Mouse (Mus musculus) heart, adult 2 months (tissue): Measurements from ENCODE around the gene Fubp1. TPM values are rescaled to one million over a fixed set of nuclear protein-coding genes. Genes with fewer than 3 reads are reported as not detected.

Experiments
- DNase-seq, 2 experiments: peaks; one replicate each; pipeline ENCODE4 v3.0.0; 2021
- H3K27ac ChIP-seq: fragments of 200-600 bp; 2 replicates; pipeline ENCODE4 v1.8.1; 2022
- H3K27me3 ChIP-seq: fragments of 200-500 bp; 2 replicates; pipeline ENCODE4 v1.6.1; 2012; ENCODE audit warnings: mild to moderate bottlenecking, low read length, inconsistent platforms, mixed read lengths; ENCODE audit not compliant: control insufficient read depth, insufficient read depth
- H3K36me3 ChIP-seq: fragments of 200-500 bp; 2 replicates; pipeline ENCODE4 v1.6.1; 2012; ENCODE audit warnings: low read length, inconsistent platforms; ENCODE audit not compliant: control insufficient read depth, insufficient read depth
- H3K4me1 ChIP-seq: fragments of 200-500 bp; 2 replicates; pipeline ENCODE4 v1.6.1; 2011; ENCODE audit warnings: low read length; ENCODE audit not compliant: control insufficient read depth, insufficient read depth
- H3K4me3 ChIP-seq: fragments of 200-600 bp; 2 replicates; pipeline ENCODE4 v1.8.1; 2022
- H3K79me2 ChIP-seq: fragments of 200-500 bp; replicated peaks from 2 replicates; pipeline ENCODE4 v1.6.1; 2012; ENCODE audit warnings: mild to moderate bottlenecking, inconsistent platforms, low read length, moderate library complexity, mixed read lengths; ENCODE audit not compliant: control insufficient read depth, insufficient read depth
- H3K9ac ChIP-seq: fragments of 200-500 bp; 2 replicates; pipeline ENCODE4 v1.6.1; 2012; ENCODE audit warnings: low read depth, mild to moderate bottlenecking, control low read depth, inconsistent platforms, low read length, mixed read lengths
- CTCF ChIP-seq: fragments of 200-600 bp; IDR thresholded peaks from 2 replicates; pipeline ENCODE4 v1.8.1; 2022; ENCODE audit warnings: antibody characterized with exemption, mild to moderate bottlenecking, moderate library complexity
- EP300 ChIP-seq: fragments of 200-500 bp; IDR thresholded peaks from 2 replicates; pipeline ENCODE4 v1.6.1; 2011; ENCODE audit warnings: low read depth, low read length, control low read depth; ENCODE audit not compliant: insufficient read depth
- POLR2A ChIP-seq: fragments of 200-500 bp; IDR thresholded peaks from 2 replicates; pipeline ENCODE4 v1.6.1; 2011; ENCODE audit warnings: mild to moderate bottlenecking, low read depth, low read length, control low read depth; ENCODE audit not compliant: insufficient read depth
- WGBS: fragments of 180-500 bp; shearing (Covaris S2); methylation state at CpG from one replicate; pipeline ENCODE4 v1.1.7; 2018; 5-methylcytosine and 5-hydroxymethylcytosine counted together
- intact Hi-C: fragments of 180-260 bp; cut with DNase I; formaldehyde crosslinking; loops from one replicate; pipeline ENCODE4 v1.15.1; 2025
- polyA plus RNA-seq: library from polyadenylated mRNA; depleted of rRNA; stranded (reverse); fragments of >200 nt; gene quantifications from 2 replicates; pipeline ENCODE4 v1.2.3, GENCODE M21; 2012
- total RNA-seq, 2 experiments: library from RNA; stranded (reverse); gene quantifications; 2 replicates each; pipeline ENCODE4 v1.2.3; 2021

Fubp1 gene
- total and polyA plus RNA-seq, 3 experiments: 39.4 to 58.0 (median 54.2) TPM

- H3K79me2 ChIP-seq: no peaks in the 10 kb centered on the region
- peaks cover 4% of the 10 kb centered on the region for H3K4me1 ChIP-seq
- TF ChIP-seq POLR2A (no peak; the same call in 1 of the 2 replicates), EP300 (no peak), CTCF (no peak)
- intact Hi-C loops: loop anchor here (2.0 kb wide), 1 partner anchor 39 kb away; no protein-coding TSS in a partner anchor
- no peaks in the 10 kb centered on the region for H3K27me3 ChIP-seq
- H3K4me3 ChIP-seq: peak overlapping the region; percentile 62
- H3K36me3 ChIP-seq: peaks cover 4% of the 10 kb centered on the region; the same call in 1 of the 2 replicates
- peak overlapping the region; percentile 97 for H3K9ac ChIP-seq
- 2% methylated on average over 63 of the region's 63 CpGs for WGBS
- H3K27ac ChIP-seq: peak overlapping the region; percentile 98
- DNase-seq: peak; percentile 87 to 89
These were observed 55.3 kb downstream of the Fubp1 start for GRCm38 (mm10) chr3:152265351-152266035.

DNA sequence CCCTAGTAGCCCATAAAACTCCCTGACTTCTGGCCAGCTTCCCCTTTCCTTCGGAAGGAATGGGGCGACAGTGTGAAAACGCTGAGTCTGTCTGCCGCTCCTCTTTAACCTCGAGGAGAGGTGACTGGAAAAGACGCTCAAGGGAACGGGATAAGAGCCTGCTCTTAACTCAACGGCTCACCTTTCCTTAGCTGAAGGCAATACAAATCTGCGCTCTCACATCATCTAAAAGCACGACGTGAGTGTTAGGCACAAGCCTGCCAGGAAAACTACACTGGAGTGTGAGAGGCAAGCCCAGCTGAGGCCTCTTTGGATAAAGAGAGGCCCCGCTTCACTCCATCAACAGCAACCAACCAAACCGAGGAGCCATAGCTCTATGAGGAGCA is 55.8 kb downstream of the Fubp1 start, which contains the start of gene Nexn:
Gene Nexn (minus strand): TSS at position 315 of the 386 bp plus-strand sequence.
- 7% methylated on average over 13 of the region's 13 CpGs for WGBS
- Histone ChIP-seq H3K79me2 (no peaks in the 10 kb centered on the region), H3K27ac (peak within 1 kb of the TSS; percentile 98), H3K36me3 (peaks cover 3% of the 10 kb centered on the region; the same call in 1 of the 2 replicates), H3K4me3 (peak within 1 kb of the TSS; percentile 62), H3K9ac (peak within 1 kb of the TSS; percentile 97), H3K4me1 (peaks cover 4% of the 10 kb centered on the region), H3K27me3 (no peaks in the 10 kb centered on the region)
- DNase-seq: no peak
- intact Hi-C loops: no loop called here
- TF ChIP-seq EP300: no peak
- peak; percentile 41; the same call in 1 of the 2 replicates for TF ChIP-seq POLR2A
- TF ChIP-seq CTCF: no peak

GRCm38 (mm10) chr3:152268099-152268498 is 57.9 kb downstream of the Fubp1 start:
- H3K9ac ChIP-seq: no peak overlapping the region
- DNase-seq: no peak
- whole genome bisulfite sequencing: 96% methylated on average over 14 of the region's 14 CpGs

DNA sequence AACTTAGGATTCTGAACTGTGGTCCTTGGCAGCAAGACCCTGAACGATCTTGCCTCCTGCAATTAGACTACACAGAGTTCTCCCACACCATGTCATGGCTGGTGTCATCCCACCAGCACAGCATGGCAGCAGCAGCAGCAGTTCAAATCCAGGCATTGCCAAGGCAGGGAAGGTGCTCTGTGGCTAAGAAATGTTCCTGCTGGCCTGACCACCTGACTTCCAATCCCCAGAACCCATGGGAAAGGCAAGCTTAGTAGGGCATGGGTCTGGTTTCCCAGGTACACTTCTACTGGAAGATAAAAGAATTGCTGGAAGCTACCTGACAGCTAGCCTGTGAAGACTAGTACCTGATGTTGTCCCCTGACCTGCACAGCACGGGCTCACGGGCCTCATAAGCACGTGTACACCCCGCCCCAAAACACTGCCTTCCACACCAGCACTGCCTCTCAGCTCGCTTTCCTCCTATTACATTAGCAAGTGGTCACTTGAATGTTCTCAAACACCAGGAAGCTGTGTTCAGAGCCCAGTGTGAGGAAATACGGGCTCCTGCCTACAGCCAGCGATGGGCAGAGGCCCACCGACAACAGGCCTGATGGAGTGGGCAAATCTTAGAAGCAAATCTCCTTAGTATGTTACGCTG is 61.0 kb downstream of the Fubp1 start:
- DNase-seq: no peak
- WGBS: 94% methylated on average over 10 of the region's 10 CpGs
- TF ChIP-seq CTCF (no peak), POLR2A (no peak), EP300 (no peak)
- Histone ChIP-seq H3K36me3 (no peaks in the 10 kb centered on the region), H3K27ac (no peak overlapping the region), H3K4me1 (peaks cover 3% of the 10 kb centered on the region), H3K9ac (no peak overlapping the region), H3K4me3 (no peak overlapping the region), H3K27me3 (no peaks in the 10 kb centered on the region), H3K79me2 (no peaks in the 10 kb centered on the region)
- intact Hi-C loops: no loop called here

More at GRCm38 (mm10) chr3:152268099-152268498, 57.9 kb downstream of the Fubp1 start:
- Histone ChIP-seq H3K79me2 (no peaks in the 10 kb centered on the region), H3K4me1 (peaks cover 1% of the 10 kb centered on the region; the same call in 1 of the 2 replicates), H3K4me3 (no peak overlapping the region), H3K27ac (no peak overlapping the region), H3K27me3 (no peaks in the 10 kb centered on the region), H3K36me3 (no peaks in the 10 kb centered on the region)
- TF ChIP-seq EP300: no peak
- no peak for TF ChIP-seq CTCF
- no peak for TF ChIP-seq POLR2A
- intact Hi-C loops: no loop called here

DNA sequence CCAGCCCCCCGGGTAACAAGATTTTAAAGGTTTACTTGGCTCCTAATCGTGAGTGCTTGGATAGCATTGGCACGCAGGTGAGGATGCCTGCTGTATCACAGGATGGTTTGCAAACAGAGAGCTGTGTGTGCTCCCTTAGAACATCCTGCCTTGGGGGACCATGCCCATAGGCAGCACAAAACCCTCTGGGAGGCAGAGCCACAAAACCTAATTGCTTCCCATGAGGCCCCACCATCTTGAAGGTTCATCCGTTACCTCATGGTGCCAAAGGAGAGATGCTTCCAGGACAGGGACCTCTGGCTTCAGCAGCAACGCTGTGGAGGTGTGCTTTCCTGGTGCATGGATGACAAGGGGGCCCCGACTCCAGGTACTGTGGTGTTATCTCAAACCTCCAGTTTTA is 61.7 kb downstream of the Fubp1 start:
- DNase-seq: no peak
- H3K27me3 ChIP-seq: no peaks in the 10 kb centered on the region
- peaks cover 3% of the 10 kb centered on the region for H3K4me1 ChIP-seq
- 80% methylated on average over 6 of the region's 6 CpGs for WGBS
- H3K4me3 ChIP-seq: no peak overlapping the region
- no peaks in the 10 kb centered on the region for H3K36me3 ChIP-seq
- H3K9ac ChIP-seq: no peak overlapping the region
- H3K27ac ChIP-seq: no peak overlapping the region
- TF ChIP-seq POLR2A (no peak), CTCF (no peak), EP300 (no peak)
- intact Hi-C loops: no loop called here
- no peaks in the 10 kb centered on the region for H3K79me2 ChIP-seq
